Mouse (Mus musculus) CD4-positive, CD25-positive, alpha-beta regulatory T cell, adult 2 months (primary cell): ENCODE measurements at regions not wholly inside any gene's neighbourhood (a gene's known extent, or its start where the extent isn't known, plus 50 kb on each side); places are given as distances from the start of the nearest gene placed in this dataset.

Source experiments
- DNase-seq: peaks from one replicate; pipeline ENCODE4 v3.0.0-alpha.2; 2012; ENCODE audit warnings: low read depth, low spot score

DNA sequence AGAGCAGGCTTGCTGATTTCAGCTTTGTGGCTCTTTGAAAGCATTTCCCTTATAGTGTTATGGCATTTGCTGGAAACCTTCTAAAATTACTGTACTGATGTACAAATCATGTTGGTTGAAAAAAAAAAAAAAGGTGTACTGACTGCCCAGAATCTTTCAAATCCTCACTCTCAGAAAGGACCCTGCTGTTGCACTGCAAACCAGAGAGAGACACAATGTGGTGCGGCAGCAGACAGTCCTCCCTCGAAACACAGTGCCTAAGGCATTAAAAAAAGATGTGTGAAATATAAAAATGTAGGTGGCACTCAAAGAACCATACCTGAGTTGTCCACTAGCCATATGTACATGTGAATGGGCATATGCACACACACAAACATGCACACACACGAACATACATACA is 128.3 kb downstream of the Actr3 start:
- DNase-seq: no peak

GRCm38 (mm10) chr1:125298520-125299090 is 136.9 kb downstream of the Actr3 start:
- DNase-seq: no peak

- no peak for DNase-seq
These were observed 139.9 kb downstream of the Actr3 start for GRCm38 (mm10) chr1:125295646-125296045.

DNA sequence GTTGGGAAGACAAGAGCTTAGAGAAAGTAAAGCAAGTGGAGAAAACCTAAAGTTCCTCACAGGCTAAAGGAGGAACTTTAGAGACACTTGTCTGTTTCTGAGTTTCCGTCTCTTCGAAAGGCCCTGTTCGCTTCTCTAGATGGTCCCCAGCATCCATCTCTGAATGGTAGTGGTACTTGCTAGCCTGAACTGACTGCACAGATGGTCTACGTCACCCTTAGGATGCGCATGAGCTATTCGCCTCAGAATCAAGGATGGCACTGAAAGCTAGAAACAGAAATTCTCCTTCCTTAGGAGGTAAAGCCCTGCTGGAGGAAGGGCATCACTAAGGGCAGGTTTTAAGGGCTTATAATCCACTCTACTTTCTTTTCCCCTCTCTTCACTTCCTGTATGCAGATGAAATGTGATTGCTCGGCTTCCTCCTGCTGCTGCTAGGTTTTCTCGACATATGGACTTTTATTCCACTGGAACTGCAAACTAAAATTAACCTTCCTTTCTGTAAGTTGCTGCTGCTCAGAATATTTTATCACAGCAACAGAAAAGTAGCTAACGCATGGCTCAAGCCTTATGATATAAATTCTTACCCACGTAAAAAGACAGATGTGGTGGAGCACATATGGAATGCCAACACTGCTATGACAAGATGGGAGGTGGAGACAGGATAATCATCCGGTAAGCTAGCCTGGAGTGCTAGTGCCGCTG is 145.1 kb downstream of the Actr3 start:
- no peak for DNase-seq

GRCm38 (mm10) chr1:125286347-125286746 is 149.2 kb downstream of the Actr3 start:
- DNase-seq: no peak

- DNase-seq: no peak
These were observed 150.8 kb downstream of the Actr3 start for GRCm38 (mm10) chr1:125284693-125285092.

DNA sequence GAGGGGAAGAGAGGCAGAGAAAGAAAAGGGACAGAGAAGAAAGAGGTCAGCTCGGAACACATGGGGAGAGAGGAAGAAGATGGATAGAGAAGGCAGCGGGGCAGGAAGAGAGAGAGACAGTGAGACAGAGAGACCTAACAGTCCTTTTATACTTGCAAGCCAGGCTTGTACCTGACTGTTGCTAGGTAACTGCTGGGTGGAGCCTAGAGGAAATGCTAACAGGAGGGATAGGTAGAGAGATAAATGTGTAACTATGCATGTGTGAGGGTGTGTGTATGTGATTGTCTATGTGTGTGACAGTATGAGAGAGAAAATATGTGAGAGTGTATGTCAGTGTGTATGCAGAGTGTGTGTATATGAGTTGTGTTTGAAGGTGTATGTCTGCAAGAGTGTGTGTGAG is 161.8 kb downstream of the Actr3 start:
- no peak for DNase-seq

- DNase-seq: no peak
These were observed 171.8 kb downstream of the Actr3 start for GRCm38 (mm10) chr1:125263684-125264083.

GRCm38 (mm10) chr1:125263068-125263467 is 172.5 kb downstream of the Actr3 start:
- no peak for DNase-seq

GRCm38 (mm10) chr1:125242345-125242744 is 193.2 kb downstream of the Actr3 start:
- no peak for DNase-seq

- no peak for DNase-seq
These were observed 193.8 kb downstream of the Actr3 start for GRCm38 (mm10) chr1:125241717-125242116.

DNA sequence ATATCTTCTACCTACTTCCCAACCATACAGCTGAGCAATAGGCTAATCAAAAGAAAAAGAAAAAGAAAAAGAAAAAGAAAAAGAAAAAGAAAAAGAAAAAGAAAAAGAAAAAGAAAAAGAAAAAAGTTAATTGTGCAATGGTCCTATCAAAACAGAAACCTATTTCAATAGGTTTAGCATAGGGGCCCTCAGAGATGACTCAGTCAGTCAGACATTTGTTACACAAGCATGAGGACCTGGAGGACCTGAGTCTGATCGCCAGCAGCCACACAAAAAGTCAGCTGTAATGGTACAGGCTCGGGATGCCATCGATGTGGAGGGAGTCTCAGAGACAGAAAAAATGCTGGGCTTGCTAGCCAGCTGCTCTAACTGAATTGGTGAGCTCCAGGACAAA is 197.9 kb downstream of the Actr3 start:
- no peak for DNase-seq

DNA sequence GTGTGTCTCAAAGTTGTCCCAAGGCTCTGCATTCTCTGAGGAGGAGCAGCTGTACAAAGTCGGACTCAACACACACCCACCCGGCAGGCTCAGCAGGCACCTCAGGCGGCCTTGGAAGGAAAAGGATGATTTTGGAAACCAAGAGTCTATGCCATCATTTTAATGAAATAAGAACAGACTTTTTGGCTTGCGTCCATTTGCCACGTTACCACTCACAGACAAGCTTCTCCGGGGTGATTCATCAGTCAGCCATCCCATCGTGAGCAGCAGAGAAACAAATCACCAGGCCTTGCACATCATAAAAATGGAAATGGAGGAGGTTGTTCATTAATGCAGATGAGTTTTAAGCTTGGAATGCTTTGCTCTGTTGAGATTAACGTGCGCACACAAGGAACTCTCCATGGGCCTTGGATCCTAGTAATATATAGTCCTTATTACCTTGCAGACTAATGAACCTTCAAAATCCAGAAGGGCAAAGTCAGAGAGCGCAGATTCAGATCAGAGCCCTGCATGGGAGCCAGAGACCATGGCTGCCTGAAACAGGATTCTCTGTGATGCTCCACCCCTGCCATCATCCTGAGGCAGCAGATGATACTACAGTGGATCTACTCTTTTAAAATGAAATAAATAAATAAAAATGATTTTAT is 198.5 kb downstream of the Actr3 start:
- DNase-seq: no peak

DNA sequence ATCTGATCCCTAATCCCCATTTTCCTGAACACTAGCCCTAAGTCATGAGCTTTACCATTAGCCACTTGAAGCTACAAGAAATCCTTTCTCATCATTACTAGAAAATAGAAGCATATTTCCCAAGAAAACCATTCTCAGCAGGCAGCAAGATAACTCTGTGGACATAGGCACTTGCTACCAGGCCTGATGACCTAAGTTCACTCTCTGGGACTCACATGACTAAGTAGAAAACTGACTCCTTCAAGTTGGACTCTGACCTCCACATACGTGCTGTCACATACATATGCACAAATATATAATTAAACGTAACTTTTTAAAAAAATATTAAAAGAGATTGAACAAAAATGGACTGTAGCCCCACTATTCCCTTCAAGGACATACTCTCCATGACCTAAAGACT is 200.8 kb downstream of the Actr3 start:
- DNase-seq: no peak

DNA sequence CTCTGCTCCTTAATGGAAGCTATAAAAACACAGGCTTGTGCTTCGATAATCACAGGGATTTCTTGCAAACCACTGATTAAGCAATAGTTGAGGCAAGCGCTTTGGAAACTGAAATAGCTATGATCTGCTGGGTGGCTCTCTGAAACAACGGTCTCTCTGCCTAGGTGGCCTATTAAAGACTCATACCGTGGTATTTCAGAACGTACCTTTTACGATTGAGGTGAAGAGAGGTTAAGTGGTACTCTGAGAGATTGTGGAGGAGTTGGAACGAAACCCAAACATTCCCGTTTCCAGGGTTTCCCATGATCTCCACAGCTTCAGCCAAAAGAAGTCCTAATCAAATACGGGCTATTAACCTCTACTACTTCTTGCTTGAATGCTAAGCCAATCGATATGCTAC is 212.2 kb downstream of the Actr3 start:
- no peak for DNase-seq

GRCm38 (mm10) chr1:125216192-125216591 is 219.3 kb downstream of the Actr3 start:
- DNase-seq: no peak

DNA sequence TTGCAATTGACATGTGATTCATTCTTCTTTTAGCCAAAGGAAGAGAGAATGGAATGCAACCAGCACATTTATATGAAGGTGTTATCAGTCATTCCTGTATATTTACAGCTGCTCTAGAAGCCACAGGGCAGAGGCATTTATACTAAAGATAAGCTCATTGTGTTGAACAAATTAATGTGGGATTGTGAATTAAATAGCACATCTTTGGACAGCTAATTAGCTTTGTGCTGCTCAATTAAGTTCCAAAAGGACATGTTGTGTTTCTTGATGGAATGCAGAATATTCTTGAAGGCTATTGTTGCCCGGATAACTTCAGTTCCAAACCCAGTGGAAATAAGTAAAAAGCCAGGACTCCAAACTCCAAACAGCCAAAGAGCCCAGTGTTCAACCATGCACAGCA is 248.4 kb downstream of the Actr3 start:
- no peak for DNase-seq

- no peak for DNase-seq
These were observed 259.2 kb downstream of the Actr3 start for GRCm38 (mm10) chr1:125176124-125176937.

DNA sequence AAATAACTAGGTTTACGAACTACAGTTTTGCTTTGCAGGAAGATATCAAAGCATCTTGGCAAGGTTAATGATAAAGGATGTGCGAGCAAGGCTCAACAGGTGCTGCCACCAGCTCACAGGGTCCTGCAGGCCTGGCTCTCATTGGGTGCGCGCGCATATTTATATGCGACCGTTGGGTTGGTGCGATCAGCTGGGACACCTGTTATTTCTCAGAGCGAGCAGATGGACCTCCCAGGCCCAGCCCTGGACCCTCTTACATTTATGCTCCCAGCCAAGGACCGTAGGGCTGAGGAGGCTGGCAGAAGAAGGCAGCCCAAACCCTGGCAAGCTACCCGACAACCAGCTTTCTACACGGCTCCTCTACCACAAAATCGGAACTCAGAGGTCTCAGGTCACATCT is 260.8 kb downstream of the Actr3 start:
- no peak for DNase-seq

DNA sequence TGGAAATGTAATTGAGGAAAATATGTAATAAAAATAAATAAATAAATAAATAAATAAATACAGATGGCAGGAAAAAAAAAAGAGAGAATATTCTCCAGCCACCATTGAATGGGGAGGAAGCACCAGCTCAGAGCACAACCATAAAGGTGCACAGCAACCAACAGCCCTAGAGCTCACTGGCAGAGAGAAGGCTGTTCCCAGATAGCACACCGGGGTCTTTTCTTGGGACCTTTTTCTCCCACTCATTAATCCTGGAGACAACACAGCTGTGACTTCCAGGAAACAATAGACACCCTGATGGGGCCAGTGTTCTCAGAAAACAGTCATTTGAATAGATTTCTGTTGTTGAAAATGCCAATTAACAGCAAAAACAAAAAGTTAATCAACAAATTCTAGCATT is 263.1 kb downstream of the Actr3 start:
- no peak for DNase-seq

DNA sequence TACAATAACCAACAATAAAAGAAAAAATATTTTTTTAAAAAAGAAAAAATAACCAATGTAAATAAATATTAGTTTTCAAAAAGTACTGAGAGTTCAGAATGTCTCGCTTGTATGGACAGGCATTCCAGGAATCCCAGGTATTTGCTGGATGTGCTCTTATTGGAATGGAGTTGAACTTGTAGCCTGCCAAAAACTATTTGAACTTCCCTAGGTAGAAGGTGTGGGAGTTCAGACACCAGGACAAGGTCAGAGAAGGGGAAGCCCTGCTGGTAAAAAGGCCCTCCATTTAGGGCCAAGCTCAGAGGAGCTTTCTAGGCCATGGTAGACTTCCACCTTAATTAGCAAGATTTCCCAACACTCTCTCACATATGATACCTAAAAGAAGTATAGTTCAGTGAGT is 270.3 kb downstream of the Actr3 start:
- no peak for DNase-seq

DNA sequence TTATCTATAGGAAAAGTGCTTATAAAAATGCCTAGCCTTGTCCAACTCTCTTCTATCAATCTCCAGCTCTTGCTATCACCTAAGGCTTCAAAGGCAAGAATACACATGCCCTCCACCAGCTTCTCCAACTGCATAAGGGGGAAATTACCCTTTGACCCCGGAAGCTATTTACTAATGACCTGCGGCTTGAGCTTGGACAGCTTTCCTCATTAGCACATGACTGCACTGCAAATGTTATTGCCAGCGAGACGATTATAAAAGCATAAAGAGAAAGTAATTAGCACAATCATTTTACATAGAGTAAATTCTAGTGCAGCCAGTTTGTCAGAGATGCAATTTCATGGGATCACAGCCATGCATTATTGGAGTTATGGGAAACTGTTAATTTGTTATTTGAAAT is 277.0 kb downstream of the Actr3 start:
- no peak for DNase-seq
